Mouse (Mus musculus) ES-E14 (cell line): Measurements from ENCODE around the gene Smpd1.

Experiments
- CHD2 ChIP-seq: IDR thresholded peaks from 2 replicates; pipeline ENCODE4 v1.6.1; 2014; ENCODE audit warnings: mild to moderate bottlenecking, low read depth, low read length, inconsistent platforms
- HCFC1 ChIP-seq: IDR thresholded peaks from 2 replicates; pipeline ENCODE4 v1.6.1; 2012; ENCODE audit warnings: low read length, inconsistent platforms, borderline replicate concordance; ENCODE audit not compliant: insufficient read depth
- MAFK ChIP-seq: IDR thresholded peaks from 2 replicates; pipeline ENCODE4 v1.6.1; 2014; ENCODE audit warnings: mild to moderate bottlenecking, low read depth, low read length, inconsistent platforms; ENCODE audit not compliant: insufficient read depth
- ZC3H11A ChIP-seq: IDR thresholded peaks from 2 replicates; pipeline ENCODE4 v1.6.1; 2012; ENCODE audit warnings: low read depth, mild to moderate bottlenecking, inconsistent platforms, low read length, borderline replicate concordance
- ZNF384 ChIP-seq: IDR thresholded peaks from 2 replicates; pipeline ENCODE4 v1.6.1; 2012; ENCODE audit warnings: low read depth, low read length, inconsistent platforms

- TF ChIP-seq MAFK (no peak), CHD2 (no peak), ZNF384 (no peak), ZC3H11A (no peak), HCFC1 (no peak)
Observed at GRCm38 (mm10) chr7:105519771-105520170, 34.4 kb upstream of the Smpd1 start.
